Mouse (Mus musculus) hindbrain, embryonic 11.5 days (tissue): Measurements from ENCODE around the gene Smarcd1. TPM values are rescaled to one million over a fixed set of nuclear protein-coding genes. Genes with fewer than 3 reads are reported as not detected.

Experiments used
- ATAC-seq: fragments of 200-750 bp; cut with Nextera tagmentation; 2 replicates; pipeline ENCODE4 v1.8.0; 2017; ENCODE audit warnings: mild to moderate bottlenecking, moderate TSS enrichment, moderate library complexity; ENCODE audit not compliant: low FRiP score
- DNase-seq: peaks from one replicate; pipeline ENCODE4 v3.0.0-alpha.2; 2015; ENCODE audit warnings: low spot score
- H3K27ac ChIP-seq: fragments of 300-500 bp; sonication (generic); 2 replicates; pipeline ENCODE4 v1.5.1; 2014; ENCODE audit warnings: mild to moderate bottlenecking, low read depth, low read length
- H3K27me3 ChIP-seq: fragments of 300-500 bp; sonication (generic); 2 replicates; pipeline ENCODE4 v1.6.1; 2014; ENCODE audit warnings: mild to moderate bottlenecking, low read length, moderate library complexity, mixed read lengths; ENCODE audit not compliant: control insufficient read depth, insufficient read depth
- H3K36me3 ChIP-seq: fragments of 300-500 bp; sonication (generic); 2 replicates; pipeline ENCODE4 v1.6.1; 2014; ENCODE audit warnings: mild to moderate bottlenecking, low read length, moderate library complexity, mixed read lengths; ENCODE audit not compliant: control insufficient read depth, insufficient read depth
- H3K4me1 ChIP-seq: fragments of 300-500 bp; sonication (generic); replicated peaks from 2 replicates; pipeline ENCODE4 v1.6.1; 2014; ENCODE audit warnings: low read length, mixed read lengths; ENCODE audit not compliant: control insufficient read depth, insufficient read depth
- H3K4me2 ChIP-seq: fragments of 300-500 bp; sonication (generic); replicated peaks from 2 replicates; pipeline ENCODE4 v1.6.1; 2014; ENCODE audit warnings: mild to moderate bottlenecking, low read depth, low read length
- H3K4me3 ChIP-seq: fragments of 300-500 bp; sonication (generic); 2 replicates; pipeline ENCODE4 v1.5.1; 2014; ENCODE audit warnings: low read depth, low read length
- H3K9ac ChIP-seq: fragments of 300-500 bp; sonication (generic); 2 replicates; pipeline ENCODE4 v1.6.1; 2014; ENCODE audit warnings: low read depth, low read length
- H3K9me3 ChIP-seq: fragments of 300-500 bp; sonication (generic); 2 replicates; pipeline ENCODE4 v1.6.1; 2016; ENCODE audit warnings: low read length; ENCODE audit not compliant: control insufficient read depth
- WGBS: fragments of 180-500 bp; shearing (Covaris S2); extraction: QIAGEN DNeasy Blood & Tissue Kit; methylation state at CpG from one replicate; pipeline ENCODE4 v1.1.7; 2014; 5-methylcytosine and 5-hydroxymethylcytosine counted together
- polyA plus RNA-seq: library from polyadenylated mRNA; unstranded; fragments of >200 nt; fragmentation: Nextera tagmentation; extraction: Ambion mirVana; gene quantifications from 2 replicates; pipeline ENCODE4 v1.2.1, GENCODE M21; 2014

Gene Smarcd1
- polyA plus RNA-seq, 1 experiment from 2014 or later: 99.1 TPM

DNA sequence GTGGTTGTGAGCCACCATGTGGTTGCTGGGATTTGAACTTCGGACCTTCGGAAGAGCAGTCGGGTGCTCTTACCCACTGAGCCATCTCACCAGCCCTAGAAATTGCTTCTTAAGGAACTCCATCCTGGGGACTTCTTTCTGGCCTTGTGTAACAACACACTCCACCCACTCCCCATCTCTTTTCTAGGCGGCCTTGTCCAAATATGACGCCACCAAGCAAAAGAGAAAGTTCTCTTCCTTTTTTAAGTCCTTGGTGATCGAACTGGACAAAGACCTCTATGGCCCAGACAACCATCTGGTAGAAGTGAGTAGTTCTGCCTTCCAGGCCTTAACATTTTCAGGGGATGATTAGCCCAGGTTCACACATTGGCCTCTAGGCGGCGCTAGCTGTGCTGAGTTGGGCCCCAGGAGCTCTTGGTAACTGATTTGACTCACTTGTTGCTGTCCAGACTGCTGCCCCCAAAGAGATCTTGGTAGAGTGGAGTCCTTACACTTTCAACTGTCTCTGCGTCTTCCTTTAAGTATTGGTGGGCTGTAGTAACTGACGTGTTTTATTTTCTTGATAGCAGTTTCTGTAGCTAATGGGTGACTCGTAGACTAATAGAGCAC, 3.6 kb downstream of the Smarcd1 start, which contains the start of gene Gm17349:
Gene Gm17349, minus strand, starts transcription at position 51 of the 609 bp plus-strand sequence.
- 66% methylated on average over 9 of the region's 11 CpGs for WGBS
- no peaks in the 10 kb centered on the region for H3K9me3 ChIP-seq
- no peaks in the 10 kb centered on the region for H3K27me3 ChIP-seq
- H3K4me3 ChIP-seq: peak within 1 kb of the TSS; percentile 89
- H3K4me2 ChIP-seq: peak within 1 kb of the TSS; percentile 87
- H3K36me3 ChIP-seq: peaks cover 24% of the 10 kb centered on the region
- H3K27ac ChIP-seq: peak within 1 kb of the TSS; percentile 97
- H3K9ac ChIP-seq: peak within 1 kb of the TSS; percentile 70
- H3K4me1 ChIP-seq: peaks cover 18% of the 10 kb centered on the region
- no peak for ATAC-seq
- peak; percentile 82 for DNase-seq

DNA sequence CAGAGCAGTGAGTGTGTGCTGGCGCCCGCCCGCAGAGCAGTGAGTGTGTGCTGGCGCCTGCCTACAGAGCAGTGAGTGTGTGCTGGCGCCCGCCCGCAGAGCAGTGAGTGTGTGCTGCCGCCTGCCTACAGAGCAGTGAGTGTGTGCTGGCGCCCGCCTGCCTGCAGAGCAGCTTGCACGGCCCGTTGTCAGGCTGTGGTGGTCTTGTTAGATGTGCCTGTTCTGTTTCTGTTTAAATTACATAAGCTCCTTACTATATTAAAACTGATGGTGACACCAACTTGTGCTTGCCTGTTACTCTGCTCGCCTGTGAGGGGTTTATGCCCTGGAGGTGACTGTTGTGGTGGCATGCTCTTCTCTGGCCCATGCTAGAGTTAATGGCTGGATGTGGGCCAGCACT, 6.2 kb downstream of the Smarcd1 start:
- WGBS: 96% methylated on average over 13 of the region's 13 CpGs
- peaks cover 13% of the 10 kb centered on the region for H3K4me1 ChIP-seq
- H3K27ac ChIP-seq: no peak overlapping the region
- H3K4me2 ChIP-seq: no peak overlapping the region
- no peaks in the 10 kb centered on the region for H3K27me3 ChIP-seq
- no peak for ATAC-seq
- H3K4me3 ChIP-seq: no peak overlapping the region
- DNase-seq: no peak
- peaks cover 40% of the 10 kb centered on the region for H3K36me3 ChIP-seq
- no peaks in the 10 kb centered on the region for H3K9me3 ChIP-seq
- H3K9ac ChIP-seq: no peak overlapping the region

GRCm38 (mm10) chr15:99710221-99711190, 8.6 kb downstream of the Smarcd1 start:
- ATAC-seq (no peak), DNase-seq (no peak)
- Histone ChIP-seq H3K4me3 (no peak overlapping the region), H3K27me3 (no peaks in the 10 kb centered on the region), H3K4me1 (no peaks in the 10 kb centered on the region), H3K9ac (no peak overlapping the region), H3K4me2 (no peak overlapping the region), H3K36me3 (peaks cover 42% of the 10 kb centered on the region), H3K9me3 (no peaks in the 10 kb centered on the region), H3K27ac (no peak overlapping the region)
- WGBS: 89% methylated on average over 10 of the region's 10 CpGs

DNA sequence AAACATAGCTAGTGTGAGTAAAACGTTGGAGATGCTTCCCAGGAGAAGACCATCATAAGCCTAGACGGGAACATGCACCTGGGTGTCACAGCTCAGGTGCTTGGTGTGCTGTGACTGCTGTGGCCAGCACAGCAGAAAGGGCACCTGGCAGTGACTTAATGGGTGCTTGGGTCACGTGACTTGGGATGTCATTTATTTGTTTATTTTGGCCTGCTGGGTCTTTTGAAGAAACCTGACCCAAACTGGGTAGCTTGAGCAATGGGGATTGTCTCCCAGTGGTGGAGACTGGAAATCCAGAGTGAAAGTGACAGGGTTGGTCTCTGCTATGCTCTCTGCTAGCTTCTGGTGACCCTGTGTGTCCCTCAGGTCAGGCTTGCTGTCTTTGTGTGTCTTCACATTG, 9.6 kb downstream of the Smarcd1 start:
- Histone ChIP-seq H3K4me3 (no peak overlapping the region), H3K4me1 (no peaks in the 10 kb centered on the region), H3K36me3 (peaks cover 42% of the 10 kb centered on the region), H3K9me3 (no peaks in the 10 kb centered on the region), H3K9ac (no peak overlapping the region), H3K27ac (no peak overlapping the region), H3K4me2 (no peak overlapping the region), H3K27me3 (no peaks in the 10 kb centered on the region)
- no peak for ATAC-seq
- WGBS: 86% methylated on average over 3 of the region's 3 CpGs
- DNase-seq: no peak

DNA sequence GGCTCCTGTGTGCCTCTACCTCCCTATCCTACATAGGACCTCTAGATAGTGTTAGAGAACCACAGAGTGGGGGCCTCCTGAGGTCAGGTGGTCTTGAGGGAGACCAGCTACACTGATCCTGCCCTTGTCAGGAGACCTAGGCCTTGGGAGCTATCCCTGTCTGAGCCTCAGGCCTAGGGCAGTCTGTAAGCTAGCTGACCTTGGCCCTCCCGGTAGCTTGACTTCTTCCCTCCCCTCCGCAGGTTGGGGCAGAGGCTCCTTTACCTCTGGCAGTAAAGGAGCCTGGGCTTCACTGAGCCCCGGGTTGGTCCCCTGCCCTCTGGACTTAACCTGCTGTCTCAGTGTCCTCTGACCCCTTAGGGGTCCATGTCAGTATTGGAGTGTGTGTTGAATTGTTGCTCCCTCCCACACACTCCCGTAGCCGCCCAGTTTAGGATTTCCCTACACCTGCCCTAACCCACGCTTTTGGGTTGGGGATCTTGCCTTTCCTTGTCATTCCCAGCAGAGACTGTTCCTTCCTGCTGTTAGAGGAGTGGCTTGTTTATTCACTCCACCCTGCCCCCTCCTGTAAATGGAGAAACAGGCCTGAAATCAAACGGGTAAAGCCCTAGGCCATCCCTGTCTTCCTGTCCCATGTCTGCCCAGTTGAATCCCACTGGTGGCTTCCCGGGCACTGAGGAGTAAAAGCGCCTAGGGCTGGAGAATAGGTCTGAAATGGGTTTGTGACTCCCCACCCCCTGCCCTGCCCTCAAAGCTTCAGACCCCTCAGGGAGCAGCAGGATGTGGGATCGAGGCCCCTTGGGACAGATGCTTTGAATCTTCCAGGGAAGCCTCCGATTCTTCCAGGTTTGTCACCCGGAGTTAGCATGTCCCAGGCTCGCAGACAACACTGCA, 11.0 kb downstream of the Smarcd1 start:
- Histone ChIP-seq H3K27ac (peak overlapping the region; percentile 59), H3K4me1 (no peaks in the 10 kb centered on the region), H3K4me3 (no peak overlapping the region), H3K9me3 (no peaks in the 10 kb centered on the region), H3K4me2 (no peak overlapping the region), H3K36me3 (peaks cover 34% of the 10 kb centered on the region), H3K9ac (no peak overlapping the region), H3K27me3 (no peaks in the 10 kb centered on the region)
- ATAC-seq: 0 out of 2 replicates have a peak, but pooled peaks have one; percentile 13
- 68% methylated on average over 13 of the region's 13 CpGs for WGBS
- no peak for DNase-seq

DNA sequence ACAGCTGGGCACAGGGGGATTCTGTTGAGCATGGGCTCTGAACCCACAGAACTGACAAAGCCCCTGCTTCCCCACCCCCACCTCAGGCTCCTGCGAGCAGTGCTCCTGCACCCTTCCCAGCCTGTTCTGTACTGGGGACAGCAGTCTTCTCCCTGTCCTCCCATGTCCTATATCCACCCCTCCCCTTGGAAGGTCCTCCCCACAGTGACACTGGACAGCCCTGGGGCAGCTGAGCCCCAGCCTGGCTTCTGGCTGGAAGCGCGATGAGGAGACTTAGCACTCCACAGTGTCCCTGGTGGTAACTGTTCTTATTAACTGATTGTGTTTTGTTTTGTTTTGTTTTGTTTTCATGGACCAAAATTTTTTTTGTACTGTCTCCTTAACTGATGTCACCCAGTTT, 11.6 kb downstream of the Smarcd1 start:
- no peak overlapping the region for H3K4me3 ChIP-seq
- no peaks in the 10 kb centered on the region for H3K4me1 ChIP-seq
- peaks cover 29% of the 10 kb centered on the region for H3K36me3 ChIP-seq
- no peak overlapping the region for H3K4me2 ChIP-seq
- WGBS: 85% methylated on average over 3 of the region's 3 CpGs
- no peak overlapping the region for H3K9ac ChIP-seq
- DNase-seq (no peak), ATAC-seq (no peak)
- peak overlapping the region; percentile 59; the same call in 1 of the 2 replicates for H3K27ac ChIP-seq
- H3K9me3 ChIP-seq: no peaks in the 10 kb centered on the region
- no peaks in the 10 kb centered on the region for H3K27me3 ChIP-seq

DNA sequence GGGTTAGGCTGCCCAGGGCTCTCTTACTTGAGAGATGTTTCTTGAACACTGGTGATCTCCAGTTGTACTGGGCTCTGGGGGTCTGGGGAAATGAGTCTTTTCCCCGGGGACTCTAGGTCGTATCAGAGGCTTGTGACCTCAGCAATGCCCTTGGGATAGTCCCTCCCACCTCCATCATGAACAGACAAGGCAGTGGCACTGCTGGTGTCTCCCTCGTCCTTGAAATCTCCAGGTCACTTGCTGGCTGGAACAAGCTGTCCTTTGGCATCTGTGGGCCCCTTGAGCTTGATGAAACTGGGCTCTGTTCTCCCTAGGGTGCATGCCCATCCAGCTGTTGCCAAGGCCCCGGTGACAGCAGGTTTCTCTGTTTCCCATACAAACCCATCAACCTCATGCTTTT, 12.3 kb downstream of the Smarcd1 start:
- Histone ChIP-seq H3K27ac (no peak overlapping the region), H3K36me3 (peaks cover 23% of the 10 kb centered on the region), H3K4me3 (no peak overlapping the region), H3K27me3 (no peaks in the 10 kb centered on the region), H3K9ac (no peak overlapping the region), H3K4me1 (no peaks in the 10 kb centered on the region), H3K4me2 (no peak overlapping the region), H3K9me3 (no peaks in the 10 kb centered on the region)
- DNase-seq (no peak), ATAC-seq (no peak)
- WGBS: 70% methylated on average over 4 of the region's 4 CpGs

DNA sequence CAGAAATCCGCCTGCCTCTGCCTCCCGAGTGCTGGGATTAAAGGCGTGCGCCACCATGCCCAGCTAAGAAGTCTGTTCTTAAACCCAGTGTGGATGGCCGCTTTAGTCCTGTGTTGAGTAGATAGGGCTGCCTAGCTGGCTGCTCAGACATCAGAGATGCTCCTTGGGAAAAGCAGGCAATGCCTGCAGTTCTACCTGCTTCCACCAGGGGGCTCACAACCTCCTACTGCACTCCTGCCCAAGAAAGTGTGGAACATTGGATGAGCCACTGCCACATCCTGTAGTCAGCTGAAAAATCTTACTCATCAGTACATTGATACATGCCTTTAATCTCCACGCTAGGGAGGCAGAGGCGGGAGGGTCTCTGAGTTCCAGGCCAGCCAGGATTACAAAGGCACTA, 12.9 kb downstream of the Smarcd1 start:
- peaks cover 22% of the 10 kb centered on the region for H3K36me3 ChIP-seq
- peak; percentile 52 for ATAC-seq

More for the DNA sequence above, 12.9 kb downstream of the Smarcd1 start:
- Histone ChIP-seq H3K9ac (no peak overlapping the region), H3K4me3 (no peak overlapping the region), H3K27me3 (no peaks in the 10 kb centered on the region), H3K9me3 (no peaks in the 10 kb centered on the region), H3K27ac (no peak overlapping the region), H3K4me2 (no peak overlapping the region), H3K4me1 (no peaks in the 10 kb centered on the region)
- DNase-seq: peak; percentile 86
- WGBS: 51% methylated on average over 7 of the region's 7 CpGs
